Mouse (Mus musculus) midbrain, embryonic 16.5 days (tissue): Measurements from ENCODE around the gene Tmem107. TPM values are rescaled to one million over a fixed set of nuclear protein-coding genes. Genes with fewer than 3 reads are reported as not detected.
A peak's percentile ranks its signal among the peaks of the same experiment; 100 is the strongest.

Experiments used
- ATAC-seq: fragments of 200-750 bp; cut with Nextera tagmentation; 2 replicates; pipeline ENCODE4 v1.8.0; 2017; ENCODE audit warnings: moderate TSS enrichment
- H3K27ac ChIP-seq: fragments of 300-500 bp; sonication (generic); 2 replicates; pipeline ENCODE4 v1.5.1; 2014; ENCODE audit warnings: mild to moderate bottlenecking, low read length, mixed read lengths
- H3K27me3 ChIP-seq: fragments of 300-500 bp; sonication (generic); 2 replicates; pipeline ENCODE4 v1.6.1; 2014; ENCODE audit warnings: low read depth, low read length, mixed read lengths; ENCODE audit not compliant: control insufficient read depth, insufficient read depth
- H3K36me3 ChIP-seq: fragments of 300-500 bp; sonication (generic); 2 replicates; pipeline ENCODE4 v1.6.1; 2014; ENCODE audit warnings: mild to moderate bottlenecking, low read length, moderate library complexity, mixed read lengths; ENCODE audit not compliant: control insufficient read depth, insufficient read depth
- H3K4me1 ChIP-seq: fragments of 300-500 bp; sonication (generic); 2 replicates; pipeline ENCODE4 v1.6.1; 2014; ENCODE audit warnings: mild to moderate bottlenecking, low read length, mixed read lengths; ENCODE audit not compliant: control insufficient read depth, insufficient read depth
- H3K4me2 ChIP-seq: fragments of 300-500 bp; sonication (generic); 2 replicates; pipeline ENCODE4 v1.6.1; 2014; ENCODE audit warnings: mild to moderate bottlenecking, low read length, mixed read lengths
- H3K4me3 ChIP-seq: fragments of 300-500 bp; sonication (generic); 2 replicates; pipeline ENCODE4 v1.5.1; 2014; ENCODE audit warnings: low read depth, mild to moderate bottlenecking, low read length, moderate library complexity, mixed read lengths
- H3K9ac ChIP-seq: fragments of 300-500 bp; sonication (generic); 2 replicates; pipeline ENCODE4 v1.6.1; 2014; ENCODE audit warnings: low read depth, low read length, mixed read lengths
- H3K9me3 ChIP-seq: fragments of 300-500 bp; sonication (generic); replicated peaks from 2 replicates; pipeline ENCODE4 v1.6.1; 2014; ENCODE audit warnings: mild to moderate bottlenecking, low read length, mixed read lengths; ENCODE audit not compliant: control insufficient read depth, poor library complexity, severe bottlenecking
- WGBS: fragments of 180-500 bp; shearing (Covaris S2); extraction: QIAGEN DNeasy Blood & Tissue Kit; methylation state at CpG from one replicate; pipeline ENCODE4 v1.1.7; 2014; 5-methylcytosine and 5-hydroxymethylcytosine counted together
- polyA plus RNA-seq: library from polyadenylated mRNA; unstranded; fragments of >200 nt; fragmentation: Nextera tagmentation; extraction: Ambion mirVana; gene quantifications from 2 replicates; pipeline ENCODE4 v1.2.1, GENCODE M21; 2015

The Tmem107 gene
- 41.2 and 44.0 TPM in 2 replicates for polyA plus RNA-seq

DNA sequence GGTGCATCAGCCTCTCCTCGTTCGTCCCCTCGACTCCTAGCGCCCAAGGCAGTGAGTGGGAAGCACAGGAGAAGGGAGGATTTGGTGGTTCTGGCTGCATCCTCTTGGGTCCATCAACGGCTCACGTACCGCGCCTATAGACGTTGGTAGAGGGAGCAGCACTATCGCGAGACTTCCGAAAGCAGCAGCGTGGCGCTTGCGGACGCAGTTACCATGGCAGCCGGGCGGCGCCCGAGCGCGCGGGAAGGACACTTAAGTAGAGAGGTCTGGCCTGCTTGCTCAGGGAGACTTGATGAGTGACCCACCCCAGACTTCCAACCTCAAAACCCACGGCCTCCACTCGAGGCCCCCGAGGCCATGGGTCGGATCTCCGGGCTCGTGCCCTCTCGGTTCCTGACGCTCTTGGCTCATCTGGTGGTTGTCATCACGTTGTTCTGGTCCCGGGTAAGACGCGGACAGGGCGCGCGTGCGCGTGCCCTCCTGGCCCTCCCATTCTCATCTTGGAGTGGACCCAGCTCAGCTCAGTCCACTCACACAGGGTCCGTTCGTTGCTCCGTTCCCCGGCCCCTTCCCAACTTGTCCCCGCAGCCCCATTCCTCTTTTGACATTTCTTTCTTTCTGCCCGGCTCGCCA, at the start of gene Tmem107:
Gene Tmem107 (plus strand): TSS at position 217 of the 633 bp plus-strand sequence.
- Histone ChIP-seq H3K9ac (peak within 1 kb of the TSS; percentile 80), H3K4me2 (peak within 1 kb of the TSS; percentile 80), H3K4me1 (peaks cover 35% of the 10 kb centered on the region), H3K27me3 (no peaks in the 10 kb centered on the region), H3K4me3 (peak within 1 kb of the TSS; percentile 63), H3K27ac (peak within 1 kb of the TSS; percentile 92), H3K9me3 (no peaks in the 10 kb centered on the region), H3K36me3 (no peaks in the 10 kb centered on the region)
- WGBS, result under 1% methylated on average over 47 of the region's 47 CpGs
- ATAC-seq, result peak; percentile 88

DNA sequence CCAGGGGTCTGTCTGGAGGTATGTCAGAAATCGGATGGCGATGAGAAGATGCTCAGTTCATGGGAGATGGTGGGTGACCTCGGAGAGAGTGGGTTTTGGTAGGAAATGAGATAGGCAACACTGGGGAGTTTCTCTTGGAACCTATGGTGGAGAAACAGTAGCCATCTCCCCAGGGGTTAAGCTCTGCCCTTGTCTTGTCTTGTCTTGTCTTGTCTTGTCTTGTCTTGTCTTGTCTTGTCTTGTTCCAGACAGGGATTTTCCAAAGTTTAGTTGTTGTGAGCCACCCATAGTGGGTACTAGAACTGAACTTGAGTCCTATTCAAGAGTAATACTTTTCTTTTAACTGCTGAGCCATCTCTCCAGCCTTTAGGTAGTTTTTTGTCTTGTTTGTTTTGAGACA, 44.0 kb upstream of the Tmem107 start:
- Histone ChIP-seq H3K9me3 (no peaks in the 10 kb centered on the region), H3K4me1 (no peaks in the 10 kb centered on the region), H3K36me3 (peaks cover 78% of the 10 kb centered on the region), H3K4me2 (no peak overlapping the region), H3K4me3 (no peak overlapping the region), H3K27ac (no peak overlapping the region), H3K27me3 (no peaks in the 10 kb centered on the region), H3K9ac (no peak overlapping the region)
- ATAC-seq, result no peak
- 94% methylated on average over 3 of the region's 3 CpGs for WGBS

DNA sequence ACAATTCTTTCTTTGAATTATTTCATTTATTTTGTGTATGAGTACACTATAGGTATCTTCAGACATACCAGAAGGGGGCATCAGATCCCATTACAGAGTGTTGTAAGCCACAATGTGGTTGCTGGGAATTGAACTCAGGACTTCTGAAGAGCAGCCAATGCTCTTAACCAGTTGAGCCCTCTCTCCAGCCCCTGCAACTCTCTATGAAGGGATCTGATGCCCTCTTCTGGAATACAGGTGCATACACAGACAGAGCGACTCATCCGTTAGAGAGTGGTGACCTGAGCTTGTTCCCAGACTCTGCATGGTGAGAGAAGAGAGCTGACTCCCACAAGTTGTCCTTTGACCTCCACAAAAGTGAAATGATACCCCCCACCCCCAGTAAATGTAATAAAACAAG, 41.8 kb upstream of the Tmem107 start:
- 59% methylated on average over 2 of the region's 2 CpGs for WGBS

DNA sequence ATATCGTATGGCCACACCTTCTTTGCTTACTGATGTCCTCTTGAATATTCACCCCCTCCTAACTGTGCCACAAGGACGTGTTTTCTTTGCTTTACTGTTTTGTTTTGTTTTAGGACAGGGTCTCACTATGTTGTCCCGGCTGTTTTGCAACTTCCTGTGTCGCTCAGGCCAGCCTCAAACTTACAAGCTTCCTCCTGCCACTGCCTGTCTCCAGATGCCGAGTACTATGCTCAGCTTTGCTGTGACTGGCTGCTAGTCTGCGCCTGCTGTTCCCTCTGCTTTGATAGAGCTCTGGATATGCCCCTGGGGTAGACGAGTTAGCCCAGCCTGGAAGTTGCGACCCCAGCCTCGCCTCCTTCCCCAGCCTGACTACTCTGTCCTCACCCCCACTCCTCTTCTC, 37.1 kb upstream of the Tmem107 start:
- no peak for ATAC-seq
- no peak overlapping the region for H3K4me3 ChIP-seq
- no peaks in the 10 kb centered on the region for H3K27me3 ChIP-seq
- no peaks in the 10 kb centered on the region for H3K9me3 ChIP-seq
- no peak overlapping the region for H3K4me2 ChIP-seq
- no peak overlapping the region for H3K27ac ChIP-seq
- H3K36me3 ChIP-seq, result peaks cover 30% of the 10 kb centered on the region
- peaks cover 11% of the 10 kb centered on the region for H3K4me1 ChIP-seq
- no peak overlapping the region for H3K9ac ChIP-seq
- 85% methylated on average over 9 of the region's 9 CpGs for WGBS

More for the DNA sequence above, 41.8 kb upstream of the Tmem107 start:
- no peak overlapping the region for H3K4me3 ChIP-seq
- no peak overlapping the region for H3K27ac ChIP-seq
- no peaks in the 10 kb centered on the region for H3K27me3 ChIP-seq
- H3K9ac ChIP-seq, result no peak overlapping the region
- peaks cover 65% of the 10 kb centered on the region for H3K36me3 ChIP-seq
- no peak for ATAC-seq
- no peaks in the 10 kb centered on the region for H3K9me3 ChIP-seq
- no peak overlapping the region for H3K4me2 ChIP-seq
- no peaks in the 10 kb centered on the region for H3K4me1 ChIP-seq

DNA sequence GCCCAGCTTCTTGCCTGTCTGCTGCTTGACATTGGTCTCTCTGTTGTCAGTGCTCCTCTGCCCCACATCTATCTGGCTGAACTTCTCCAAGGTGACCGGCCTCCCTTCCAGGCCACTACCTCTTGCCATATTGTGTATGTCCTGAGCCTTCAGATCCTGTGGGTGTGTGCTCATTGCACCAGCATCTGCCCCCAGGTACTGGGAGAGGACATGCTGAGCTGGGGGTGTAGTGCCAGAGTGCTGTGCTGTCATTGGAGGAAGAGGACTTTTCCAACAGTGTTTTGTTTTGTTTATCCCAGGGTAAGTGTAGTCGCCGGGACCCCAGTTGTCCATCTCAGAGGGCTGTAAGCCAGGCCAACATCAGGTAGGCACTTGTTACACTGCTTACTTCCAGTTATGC, 36.0 kb upstream of the Tmem107 start:
- Histone ChIP-seq H3K9ac (no peak overlapping the region), H3K27ac (no peak overlapping the region), H3K9me3 (no peaks in the 10 kb centered on the region), H3K36me3 (peaks cover 20% of the 10 kb centered on the region), H3K4me3 (no peak overlapping the region), H3K4me1 (peaks cover 22% of the 10 kb centered on the region), H3K27me3 (no peaks in the 10 kb centered on the region), H3K4me2 (no peak overlapping the region)
- WGBS, result 92% methylated on average over 3 of the region's 3 CpGs
- no peak for ATAC-seq

DNA sequence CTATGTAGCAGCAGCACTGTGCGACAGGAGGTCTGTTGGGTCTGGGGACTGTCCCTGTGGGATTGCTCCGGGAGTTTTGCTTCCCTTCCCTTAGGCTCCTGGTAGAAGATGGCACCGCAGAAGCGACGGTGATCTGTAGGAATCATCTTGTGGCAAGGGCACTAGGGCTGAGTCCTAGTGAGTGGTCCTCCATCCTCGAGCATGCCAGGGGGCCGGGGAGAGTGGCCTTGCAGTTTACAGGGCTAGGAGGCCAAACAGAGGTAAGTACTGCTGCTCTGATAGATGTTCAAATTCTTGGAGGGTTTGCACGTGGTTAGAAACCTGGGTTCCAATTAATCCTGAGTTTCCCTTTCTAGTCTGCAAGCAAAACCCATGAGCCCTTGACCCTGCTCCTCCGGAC, 35.2 kb upstream of the Tmem107 start:
- Histone ChIP-seq H3K9ac (peak overlapping the region; percentile 16), H3K36me3 (peaks cover 16% of the 10 kb centered on the region), H3K9me3 (no peaks in the 10 kb centered on the region), H3K4me3 (no peak overlapping the region), H3K27ac (peak overlapping the region; percentile 71), H3K27me3 (no peaks in the 10 kb centered on the region), H3K4me1 (peaks cover 22% of the 10 kb centered on the region), H3K4me2 (peak overlapping the region; percentile 57; the same call in 1 of the 2 replicates)
- ATAC-seq, result no peak
- WGBS, result 75% methylated on average over 9 of the region's 9 CpGs

DNA sequence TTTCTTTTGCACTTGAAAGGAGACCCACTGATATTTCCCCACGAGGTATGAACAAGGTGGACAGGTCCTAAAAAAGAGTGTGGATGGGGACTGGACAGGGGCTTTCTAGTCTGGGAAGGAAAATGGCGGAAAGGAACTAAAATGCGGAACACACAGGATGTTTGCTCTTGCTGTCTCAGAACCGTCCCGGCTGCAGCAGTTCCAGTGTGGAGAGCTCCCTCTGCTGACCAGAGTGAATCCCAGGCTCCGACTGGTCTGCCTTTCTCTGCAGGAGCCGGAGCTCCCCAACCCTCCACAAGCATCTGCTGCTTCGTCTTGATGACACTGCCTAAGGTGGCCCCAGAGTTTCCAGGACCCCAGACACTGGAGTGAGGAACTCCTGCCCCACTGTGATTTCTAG, 34.8 kb upstream of the Tmem107 start:
- peak overlapping the region; percentile 16; the same call in 1 of the 2 replicates for H3K9ac ChIP-seq
- peak overlapping the region; percentile 57 for H3K4me2 ChIP-seq
- H3K4me3 ChIP-seq, result 0 out of 2 replicates have a peak overlapping the region, but pooled peaks have one; percentile 3
- H3K4me1 ChIP-seq, result peaks cover 22% of the 10 kb centered on the region
- H3K27me3 ChIP-seq, result no peaks in the 10 kb centered on the region
- WGBS, result 5% methylated on average over 8 of the region's 8 CpGs
- peaks cover 13% of the 10 kb centered on the region for H3K36me3 ChIP-seq
- H3K9me3 ChIP-seq, result no peaks in the 10 kb centered on the region
- ATAC-seq, result 0 out of 2 replicates have a peak, but pooled peaks have one; percentile 2
- peak overlapping the region; percentile 71 for H3K27ac ChIP-seq

DNA sequence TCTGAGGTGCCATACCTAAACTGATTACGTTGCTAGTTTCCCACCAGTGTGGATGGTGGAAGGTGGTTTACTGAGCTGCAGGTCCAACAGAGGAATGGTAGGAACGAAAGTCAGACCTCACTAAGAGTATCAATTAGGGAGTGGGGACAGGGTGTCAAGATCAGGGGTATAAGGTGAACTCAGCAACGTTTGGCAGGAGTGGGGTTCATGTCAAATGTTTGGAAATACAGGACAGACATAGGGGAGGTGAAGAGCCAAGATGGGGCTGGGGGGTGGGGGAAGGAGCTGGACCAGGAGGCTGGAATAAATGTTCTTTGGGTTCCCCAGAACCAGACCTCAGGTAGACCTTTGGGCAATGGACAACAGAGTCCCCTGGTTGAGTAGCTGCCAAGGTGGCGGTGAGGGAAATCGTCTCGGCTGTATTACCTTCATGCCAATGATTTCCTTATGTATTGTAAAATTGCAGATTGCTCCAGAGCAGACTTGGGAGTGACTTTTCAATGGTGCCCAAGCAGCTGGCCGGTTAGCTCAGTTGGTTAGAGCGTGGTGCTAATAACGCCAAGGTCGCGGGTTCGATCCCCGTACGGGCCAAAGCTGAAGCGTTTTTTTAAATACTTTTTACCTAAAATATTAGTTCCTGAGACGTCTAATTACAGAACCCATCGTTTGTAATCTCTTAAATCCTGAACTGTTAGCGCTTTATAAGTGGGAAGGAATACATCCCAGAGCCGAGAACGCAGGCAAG, 33.9 kb upstream of the Tmem107 start:
- Histone ChIP-seq H3K9ac (peak overlapping the region; percentile 79), H3K9me3 (no peaks in the 10 kb centered on the region), H3K27ac (peak overlapping the region; percentile 87), H3K36me3 (peaks cover 8% of the 10 kb centered on the region), H3K4me1 (peaks cover 22% of the 10 kb centered on the region), H3K4me2 (peak overlapping the region; percentile 57), H3K4me3 (peak overlapping the region; percentile 61), H3K27me3 (no peaks in the 10 kb centered on the region)
- WGBS, result 10% methylated on average over 20 of the region's 20 CpGs
- ATAC-seq, result no peak; the same call in 1 of the 2 replicates
